Mouse (Mus musculus) embryonic facial prominence, embryonic 11.5 days (tissue): ENCODE data around the gene Qdpr. TPM values are rescaled to one million over a fixed set of nuclear protein-coding genes. Genes with fewer than 3 reads are reported as not detected.

Experiments used
- ATAC-seq: fragments of 200-750 bp; cut with Nextera tagmentation; replicated peaks from 2 replicates; pipeline ENCODE4 v1.8.0; 2017; ENCODE audit warnings: low read depth; ENCODE audit not compliant: insufficient number of reproducible peaks, low FRiP score, low TSS enrichment
- DNase-seq: peaks from one replicate; pipeline ENCODE4 v3.0.0-alpha.2; 2015; ENCODE audit warnings: low spot score
- H3K27ac ChIP-seq: fragments of 300-500 bp; sonication (generic); replicated peaks from 2 replicates; pipeline ENCODE4 v1.5.1; 2014; ENCODE audit warnings: mild to moderate bottlenecking, low read depth, low read length, control low read depth
- H3K27me3 ChIP-seq: fragments of 300-500 bp; sonication (generic); 2 replicates; pipeline ENCODE4 v1.6.1; 2014; ENCODE audit warnings: mild to moderate bottlenecking, low read length, moderate library complexity, mixed read lengths; ENCODE audit not compliant: control insufficient read depth, insufficient read depth
- H3K36me3 ChIP-seq: fragments of 300-500 bp; sonication (generic); replicated peaks from 2 replicates; pipeline ENCODE4 v1.6.1; 2014; ENCODE audit warnings: low read depth, mild to moderate bottlenecking, low read length, moderate library complexity, mixed read lengths; ENCODE audit not compliant: control insufficient read depth, insufficient read depth
- H3K4me1 ChIP-seq: fragments of 300-500 bp; sonication (generic); 2 replicates; pipeline ENCODE4 v1.6.1; 2014; ENCODE audit warnings: low read length, mixed read lengths; ENCODE audit not compliant: control insufficient read depth, insufficient read depth
- H3K4me2 ChIP-seq: fragments of 300-500 bp; sonication (generic); 2 replicates; pipeline ENCODE4 v1.6.1; 2014; ENCODE audit warnings: low read depth, mild to moderate bottlenecking, control low read depth, low read length, moderate library complexity
- H3K4me3 ChIP-seq: fragments of 300-500 bp; sonication (generic); 2 replicates; pipeline ENCODE4 v1.5.1; 2014; ENCODE audit warnings: low read depth, low read length, control low read depth
- H3K9ac ChIP-seq: fragments of 300-500 bp; sonication (generic); replicated peaks from 2 replicates; pipeline ENCODE4 v1.6.1; 2014; ENCODE audit warnings: mild to moderate bottlenecking, control low read depth, low read length
- H3K9me3 ChIP-seq: fragments of 300-500 bp; sonication (generic); replicated peaks from 2 replicates; pipeline ENCODE4 v1.6.1; 2016; ENCODE audit warnings: mild to moderate bottlenecking, low read length, inconsistent platforms, mixed read lengths; ENCODE audit not compliant: control insufficient read depth
- WGBS: fragments of 180-500 bp; shearing (Covaris S2); extraction: QIAGEN DNeasy Blood & Tissue Kit; methylation state at CpG from one replicate; pipeline ENCODE4 v1.1.7; 2014; 5-methylcytosine and 5-hydroxymethylcytosine counted together
- polyA plus RNA-seq: library from polyadenylated mRNA; unstranded; fragments of >200 nt; fragmentation: Nextera tagmentation; extraction: Ambion mirVana; gene quantifications from 2 replicates; pipeline ENCODE4 v1.2.1, GENCODE M21; 2014

Gene Qdpr
- polyA plus RNA-seq, 1 experiment from 2014 or later, result 127 TPM

- 76% methylated on average over 2 of the region's 2 CpGs for WGBS
These were observed 43.9 kb downstream of the Qdpr start for GRCm38 (mm10) chr5:45406129-45406528.

GRCm38 (mm10) chr5:45402632-45403031, 47.4 kb downstream of the Qdpr start:
- H3K4me2 ChIP-seq, result no peak overlapping the region
- WGBS, result 12% methylated on average over 11 of the region's 11 CpGs
- no peaks in the 10 kb centered on the region; the same call in 1 of the 2 replicates for H3K36me3 ChIP-seq

More at GRCm38 (mm10) chr5:45406129-45406528, 43.9 kb downstream of the Qdpr start:
- H3K9ac ChIP-seq, result no peak overlapping the region
- no peak overlapping the region for H3K27ac ChIP-seq
- DNase-seq (no peak), ATAC-seq (no peak)
- no peak overlapping the region for H3K4me3 ChIP-seq
- H3K4me2 ChIP-seq, result no peak overlapping the region
- H3K4me1 ChIP-seq, result no peaks in the 10 kb centered on the region
- H3K36me3 ChIP-seq, result no peaks in the 10 kb centered on the region; the same call in 1 of the 2 replicates
- H3K27me3 ChIP-seq, result no peaks in the 10 kb centered on the region
- H3K9me3 ChIP-seq, result no peaks in the 10 kb centered on the region

GRCm38 (mm10) chr5:45384034-45384812, 65.8 kb downstream of the Qdpr start:
- no peaks in the 10 kb centered on the region for H3K36me3 ChIP-seq
- no peak for DNase-seq
- ATAC-seq, result no peak
- H3K9me3 ChIP-seq, result no peaks in the 10 kb centered on the region
- no peaks in the 10 kb centered on the region for H3K4me1 ChIP-seq
- no peak overlapping the region for H3K4me2 ChIP-seq
- H3K27ac ChIP-seq, result no peak overlapping the region
- H3K9ac ChIP-seq, result no peak overlapping the region
- H3K4me3 ChIP-seq, result no peak overlapping the region
- no peaks in the 10 kb centered on the region for H3K27me3 ChIP-seq
- WGBS, result 88% methylated on average over 2 of the region's 2 CpGs

More at GRCm38 (mm10) chr5:45402632-45403031, 47.4 kb downstream of the Qdpr start:
- no peak overlapping the region for H3K9ac ChIP-seq
- H3K27me3 ChIP-seq, result no peaks in the 10 kb centered on the region
- H3K4me3 ChIP-seq, result no peak overlapping the region
- no peaks in the 10 kb centered on the region for H3K4me1 ChIP-seq
- DNase-seq (peak; percentile 88), ATAC-seq (0 out of 2 replicates have a peak, but pooled peaks have one; percentile 48)
- H3K27ac ChIP-seq, result no peak overlapping the region
- no peaks in the 10 kb centered on the region for H3K9me3 ChIP-seq

Other genes with a start within 250 kb of the Qdpr start
- gene Clrn2, start 3.5 kb upstream of the Qdpr start, polyA plus RNA-seq, result 0.22 TPM in 2 replicates
- gene Lap3, start 43.1 kb upstream of the Qdpr start, polyA plus RNA-seq, result 101 and 103 TPM in 2 replicates
- 300 and 312 TPM in 2 replicates for gene Med28, start 70.0 kb upstream of the Qdpr start, polyA plus RNA-seq
- gene Fam184b, start 189.4 kb upstream of the Qdpr start, polyA plus RNA-seq, result 0.72 and 0.73 TPM in 2 replicates
- gene Ncapg, start 219.7 kb upstream of the Qdpr start, polyA plus RNA-seq, result 86.9 and 101 TPM in 2 replicates